Mouse (Mus musculus) olfactory bulb, adult 2 months (tissue): ENCODE data around the gene Tbc1d17.

Experiments
- CTCF ChIP-seq: fragments of 200-500 bp; IDR thresholded peaks from 2 replicates; pipeline ENCODE4 v1.5.1; 2012; ENCODE audit warnings: low read depth, mild to moderate bottlenecking, low read length, moderate library complexity; ENCODE audit not compliant: insufficient read depth
- POLR2A ChIP-seq: fragments of 200-500 bp; IDR thresholded peaks from 2 replicates; pipeline ENCODE4 v1.6.1; 2012; ENCODE audit warnings: mild to moderate bottlenecking, low read depth, low read length, moderate library complexity; ENCODE audit not compliant: insufficient read depth

GRCm38 (mm10) chr7:44852259-44853027 lies 3.6 kb upstream of the Tbc1d17 start:
- TF ChIP-seq CTCF (no peak), POLR2A (no peak)
